Mouse (Mus musculus): ENCODE results near the gene Nfkbie. TPM values are rescaled to one million over a fixed set of nuclear protein-coding genes. Genes with fewer than 3 reads are reported as not detected.

Gene Nfkbie
- polyA plus RNA-seq, 1 experiment from 2014 or later = 8.3 TPM

GRCm38 (mm10) chr17:45551816-45552451, 3.6 kb upstream of the Nfkbie start:
- Histone ChIP-seq H3K4me1 (peaks cover 16% of the 10 kb centered on the region), H3K27ac (no peak overlapping the region), H3K4me2 (replicated peaks) (no peak overlapping the region), H3K27me3 (peaks cover 28% of the 10 kb centered on the region), H3K4me3 (no peak overlapping the region), H3K9ac (no peak overlapping the region), H3K9me3 (no peaks in the 10 kb centered on the region), H3K36me3 (no peaks in the 10 kb centered on the region)
- 8% methylated on average over 8 of the region's 8 CpGs for WGBS
- no peak for ATAC-seq (ENCODE audit: insufficient number of reproducible peaks, insufficient read depth, low FRiP score, low TSS enrichment)

GRCm38 (mm10) chr17:45553065-45553464, 2.4 kb upstream of the Nfkbie start:
- WGBS = 81% methylated on average over 3 of the region's 3 CpGs
- H3K4me1 ChIP-seq = peaks cover 25% of the 10 kb centered on the region
- no peak overlapping the region for H3K4me2 ChIP-seq (replicated peaks)
- H3K9me3 ChIP-seq = no peaks in the 10 kb centered on the region
- no peak overlapping the region for H3K9ac ChIP-seq
- no peaks in the 10 kb centered on the region for H3K36me3 ChIP-seq
- no peak overlapping the region for H3K27ac ChIP-seq
- H3K27me3 ChIP-seq = peaks cover 22% of the 10 kb centered on the region
- H3K4me3 ChIP-seq = no peak overlapping the region
- no peak for ATAC-seq (ENCODE audit: insufficient number of reproducible peaks, insufficient read depth, low FRiP score, low TSS enrichment)

- Histone ChIP-seq H3K4me3 (no peak overlapping the region), H3K9me3 (no peaks in the 10 kb centered on the region), H3K4me1 (peaks cover 20% of the 10 kb centered on the region), H3K9ac (no peak overlapping the region), H3K27ac (no peak overlapping the region), H3K27me3 (peaks cover 18% of the 10 kb centered on the region), H3K4me2 (replicated peaks) (no peak overlapping the region), H3K36me3 (no peaks in the 10 kb centered on the region)
- 45% methylated on average over 1 of the region's 1 CpGs for WGBS
- ATAC-seq (ENCODE audit: insufficient number of reproducible peaks, insufficient read depth, low FRiP score, low TSS enrichment) = no peak
Observed at GRCm38 (mm10) chr17:45554420-45554819, 1.1 kb upstream of the Nfkbie start.

- 4% methylated on average over 14 of the region's 14 CpGs for WGBS
- Histone ChIP-seq H3K27ac (no peak overlapping the region), H3K36me3 (no peaks in the 10 kb centered on the region), H3K4me2 (replicated peaks) (peak overlapping the region; percentile 91), H3K4me1 (peaks cover 14% of the 10 kb centered on the region), H3K4me3 (peak overlapping the region; percentile 58), H3K9me3 (no peaks in the 10 kb centered on the region), H3K27me3 (peaks cover 18% of the 10 kb centered on the region), H3K9ac (peak overlapping the region; percentile 72)
- ATAC-seq (ENCODE audit: insufficient number of reproducible peaks, insufficient read depth, low FRiP score, low TSS enrichment) = no peak
Observed at GRCm38 (mm10) chr17:45556107-45556489, 595 bp downstream of the Nfkbie start.

GRCm38 (mm10) chr17:45556514-45557245, 1.2 kb downstream of the Nfkbie start:
- Histone ChIP-seq H3K9ac (no peak overlapping the region), H3K27ac (no peak overlapping the region), H3K36me3 (no peaks in the 10 kb centered on the region), H3K4me3 (peak overlapping the region; percentile 58), H3K4me1 (peaks cover 14% of the 10 kb centered on the region), H3K4me2 (replicated peaks) (peak overlapping the region; percentile 91), H3K9me3 (no peaks in the 10 kb centered on the region), H3K27me3 (peaks cover 18% of the 10 kb centered on the region)
- no peak for ATAC-seq (ENCODE audit: insufficient number of reproducible peaks, insufficient read depth, low FRiP score, low TSS enrichment)
- WGBS = 67% methylated on average over 3 of the region's 3 CpGs

GRCm38 (mm10) chr17:45557246-45557824, 1.8 kb downstream of the Nfkbie start:
- H3K27ac ChIP-seq = no peak overlapping the region
- peaks cover 18% of the 10 kb centered on the region for H3K27me3 ChIP-seq
- H3K4me1 ChIP-seq = peaks cover 14% of the 10 kb centered on the region
- no peak for ATAC-seq (ENCODE audit: insufficient number of reproducible peaks, insufficient read depth, low FRiP score, low TSS enrichment)
- H3K4me2 ChIP-seq (replicated peaks) = no peak overlapping the region; the same call in 1 of the 2 replicates
- WGBS = 48% methylated on average over 7 of the region's 7 CpGs
- no peaks in the 10 kb centered on the region for H3K36me3 ChIP-seq
- H3K9ac ChIP-seq = peak overlapping the region; percentile 11; the same call in 1 of the 2 replicates
- no peaks in the 10 kb centered on the region for H3K9me3 ChIP-seq
- no peak overlapping the region for H3K4me3 ChIP-seq

- Histone ChIP-seq H3K4me3 (no peak overlapping the region), H3K9ac (no peak overlapping the region; the same call in 1 of the 2 replicates), H3K27me3 (peaks cover 15% of the 10 kb centered on the region), H3K27ac (no peak overlapping the region), H3K9me3 (no peaks in the 10 kb centered on the region), H3K4me2 (replicated peaks) (no peak overlapping the region), H3K36me3 (no peaks in the 10 kb centered on the region), H3K4me1 (peaks cover 14% of the 10 kb centered on the region)
- no peak for ATAC-seq (ENCODE audit: insufficient number of reproducible peaks, insufficient read depth, low FRiP score, low TSS enrichment)
- WGBS = 48% methylated on average over 16 of the region's 16 CpGs
Observed at GRCm38 (mm10) chr17:45557998-45558862, 2.7 kb downstream of the Nfkbie start.

GRCm38 (mm10) chr17:45559732-45560525, 4.4 kb downstream of the Nfkbie start:
- ATAC-seq (ENCODE audit: insufficient number of reproducible peaks, insufficient read depth, low FRiP score, low TSS enrichment) = no peak
- WGBS = 83% methylated on average over 15 of the region's 15 CpGs
- no peak overlapping the region for H3K4me3 ChIP-seq
- peaks cover 19% of the 10 kb centered on the region for H3K4me1 ChIP-seq
- H3K4me2 ChIP-seq (replicated peaks) = no peak overlapping the region
- H3K27me3 ChIP-seq = peaks cover 15% of the 10 kb centered on the region
- no peak overlapping the region for H3K27ac ChIP-seq
- no peaks in the 10 kb centered on the region for H3K36me3 ChIP-seq
- no peak overlapping the region for H3K9ac ChIP-seq
- H3K9me3 ChIP-seq = no peaks in the 10 kb centered on the region

- Histone ChIP-seq H3K27me3 (no peaks in the 10 kb centered on the region), H3K4me1 (peaks cover 14% of the 10 kb centered on the region), H3K36me3 (peaks cover 22% of the 10 kb centered on the region), H3K9me3 (no peaks in the 10 kb centered on the region), H3K4me2 (replicated peaks) (no peak overlapping the region), H3K4me3 (no peak overlapping the region), H3K9ac (no peak overlapping the region), H3K27ac (no peak overlapping the region)
- 75% methylated on average over 12 of the region's 12 CpGs for WGBS
- no peak for ATAC-seq (ENCODE audit: insufficient number of reproducible peaks, insufficient read depth, low FRiP score, low TSS enrichment)
Observed at GRCm38 (mm10) chr17:45563216-45563615, 7.7 kb downstream of the Nfkbie start.

GRCm38 (mm10) chr17:45563655-45564530, 8.4 kb downstream of the Nfkbie start, which contains the start of gene Slc35b2:
Gene Slc35b2 (plus strand): TSS chr17:45563874.
- peak within 1 kb of the TSS; percentile 77 for H3K27ac ChIP-seq
- peak within 1 kb of the TSS; percentile 90 for H3K9ac ChIP-seq
- peak within 1 kb of the TSS; percentile 96 for H3K4me2 ChIP-seq (replicated peaks)
- peak within 1 kb of the TSS; percentile 87 for H3K4me3 ChIP-seq
- ATAC-seq (ENCODE audit: insufficient number of reproducible peaks, insufficient read depth, low FRiP score, low TSS enrichment) = peak; percentile 72
- H3K9me3 ChIP-seq = no peaks in the 10 kb centered on the region
- WGBS = 2% methylated on average over 47 of the region's 61 CpGs
- H3K4me1 ChIP-seq = peaks cover 13% of the 10 kb centered on the region
- no peaks in the 10 kb centered on the region for H3K27me3 ChIP-seq
- peaks cover 29% of the 10 kb centered on the region for H3K36me3 ChIP-seq

Measured in embryonic facial prominence, embryonic 12.5 days (tissue).